Mouse (Mus musculus) splenic B cell, adult 2 months (primary cell): ENCODE measurements around the gene Dvl2.

Experiments used
- DNase-seq: peaks from one replicate; pipeline ENCODE4 v3.0.0-alpha.2; 2011; ENCODE audit warnings: low read depth, low spot score
- H3K27me3 ChIP-seq: 2 replicates; pipeline ENCODE4 v1.6.1; 2012; ENCODE audit warnings: mild to moderate bottlenecking, low read length, moderate library complexity, mixed read lengths; ENCODE audit not compliant: control insufficient read depth, poor library complexity, insufficient read depth, severe bottlenecking
- H3K36me3 ChIP-seq: 2 replicates; pipeline ENCODE4 v1.6.1; 2012; ENCODE audit warnings: mild to moderate bottlenecking, low read length, moderate library complexity, mixed read lengths; ENCODE audit not compliant: control insufficient read depth, poor library complexity, insufficient read depth, severe bottlenecking

Gene Dvl2

GRCm38 (mm10) chr11:70042309-70043085, 42.1 kb downstream of the Dvl2 start:
- DNase-seq = no peak
- Histone ChIP-seq H3K27me3 (no peaks in the 10 kb centered on the region; the same call in 1 of the 2 replicates), H3K36me3 (no peaks in the 10 kb centered on the region)

DNA sequence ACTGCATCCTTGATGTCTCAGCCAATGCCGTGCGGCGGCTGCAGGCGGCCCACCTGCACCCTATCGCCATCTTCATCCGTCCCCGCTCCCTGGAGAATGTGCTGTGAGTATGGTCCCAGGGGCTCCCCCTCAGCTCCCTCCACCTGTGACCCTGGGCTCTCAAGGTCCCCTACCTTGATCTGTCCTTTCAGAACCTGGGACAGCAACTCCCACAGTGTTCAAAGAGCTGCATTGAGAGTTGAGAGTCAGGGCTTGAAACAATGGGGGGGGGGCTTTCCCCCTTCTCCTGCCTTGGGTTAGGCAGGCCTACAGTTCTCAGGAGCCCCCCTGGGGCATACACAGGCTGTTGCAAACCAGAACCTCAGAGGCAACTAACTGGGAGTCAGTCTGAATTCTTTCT, 43.3 kb downstream of the Dvl2 start:
- Histone ChIP-seq H3K36me3 (no peaks in the 10 kb centered on the region), H3K27me3 (no peaks in the 10 kb centered on the region; the same call in 1 of the 2 replicates)
- no peak for DNase-seq

DNA sequence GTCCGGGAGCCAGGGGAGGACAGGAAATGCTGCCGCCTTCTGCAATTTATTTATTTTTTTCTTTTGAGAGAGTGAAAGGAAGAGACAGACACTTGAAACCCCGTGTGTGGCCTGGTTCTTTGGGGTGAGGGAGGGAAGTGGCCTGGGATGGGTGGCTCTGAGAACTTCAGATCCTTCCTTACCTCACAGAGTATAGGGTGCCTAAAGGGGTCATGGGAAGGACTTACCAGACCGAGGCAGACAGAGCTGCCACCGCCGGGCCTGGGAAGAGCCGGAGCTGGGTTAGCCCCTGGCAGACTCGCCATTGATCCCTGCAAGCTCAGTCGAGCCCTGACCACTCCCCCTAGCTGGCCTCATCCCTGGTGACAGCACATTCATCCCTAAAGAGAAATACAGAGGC, 45.0 kb downstream of the Dvl2 start:
- H3K36me3 ChIP-seq = no peaks in the 10 kb centered on the region
- DNase-seq = no peak
- H3K27me3 ChIP-seq = no peaks in the 10 kb centered on the region

- H3K36me3 ChIP-seq = no peaks in the 10 kb centered on the region
- H3K27me3 ChIP-seq = no peaks in the 10 kb centered on the region
- no peak for DNase-seq
These were observed 49.0 kb downstream of the Dvl2 start for GRCm38 (mm10) chr11:70049366-70049765.

GRCm38 (mm10) chr11:70049816-70050215, 49.4 kb downstream of the Dvl2 start:
- peak; percentile 46 for DNase-seq
- H3K27me3 ChIP-seq = no peaks in the 10 kb centered on the region
- no peaks in the 10 kb centered on the region for H3K36me3 ChIP-seq

- Histone ChIP-seq H3K36me3 (no peaks in the 10 kb centered on the region), H3K27me3 (no peaks in the 10 kb centered on the region)
- no peak for DNase-seq
These were observed 52.8 kb downstream of the Dvl2 start for GRCm38 (mm10) chr11:70053156-70053555.

- H3K27me3 ChIP-seq = no peaks in the 10 kb centered on the region
- DNase-seq = no peak
- no peaks in the 10 kb centered on the region for H3K36me3 ChIP-seq
These were observed 53.6 kb downstream of the Dvl2 start, which contains the start of gene Asgr1 for GRCm38 (mm10) chr11:70053898-70054570. Gene Asgr1, plus strand, starts transcription at chr11:70054085.

GRCm38 (mm10) chr11:70055618-70056214, 55.3 kb downstream of the Dvl2 start:
- peak; percentile 76 for DNase-seq
- Histone ChIP-seq H3K27me3 (no peaks in the 10 kb centered on the region), H3K36me3 (no peaks in the 10 kb centered on the region)

DNA sequence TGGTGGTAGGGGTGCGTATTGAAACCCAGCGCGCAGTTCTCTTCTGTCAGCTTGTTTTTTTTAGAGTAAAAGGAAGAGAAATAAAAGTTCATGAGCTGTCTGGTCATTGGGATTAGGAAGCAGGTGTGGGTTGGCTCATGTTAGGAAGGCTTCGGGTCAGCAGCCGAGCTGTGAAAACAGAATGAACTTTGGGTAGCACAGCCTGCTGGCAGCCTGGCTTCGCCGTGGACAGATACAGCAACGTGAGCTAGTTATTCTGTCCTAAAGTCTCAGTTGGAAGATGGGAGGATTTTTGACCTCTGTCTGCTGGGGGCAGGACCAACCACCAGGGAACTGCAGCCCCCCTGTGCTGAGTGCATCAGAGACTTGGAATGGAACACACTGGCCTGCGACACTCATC, 57.4 kb downstream of the Dvl2 start:
- Histone ChIP-seq H3K36me3 (no peaks in the 10 kb centered on the region), H3K27me3 (no peaks in the 10 kb centered on the region)
- DNase-seq = no peak

DNA sequence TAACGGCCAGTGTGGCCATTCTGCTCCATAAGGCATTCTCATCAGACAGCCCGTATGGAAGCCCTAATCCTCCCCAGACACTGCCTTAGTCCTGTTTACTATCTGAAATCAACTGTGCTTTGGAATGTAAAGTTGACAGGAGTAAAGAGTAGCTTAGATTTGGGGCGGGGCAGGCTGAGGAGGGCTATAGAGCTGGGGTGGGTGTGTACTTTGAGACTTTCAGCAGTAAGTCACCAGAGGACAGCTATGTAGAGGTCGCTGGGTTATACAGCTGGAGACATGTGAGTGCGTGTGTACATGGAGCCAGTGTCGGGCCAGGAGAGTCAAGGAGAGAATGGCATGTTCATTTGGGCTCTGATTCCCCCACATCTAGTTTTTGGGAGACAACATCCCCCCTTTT, 59.5 kb downstream of the Dvl2 start:
- no peak for DNase-seq
- no peaks in the 10 kb centered on the region for H3K36me3 ChIP-seq
- no peaks in the 10 kb centered on the region for H3K27me3 ChIP-seq
